Mouse (Mus musculus): ENCODE results near the gene Srp54c. TPM values are rescaled to one million over a fixed set of nuclear protein-coding genes. Genes with fewer than 3 reads are reported as not detected.
"Not testable (repeated sequence)": the region's sequence is repeated elsewhere in the genome, so short reads cannot be mapped to it uniquely, and the experiment has no call there.

Gene Srp54c
- total RNA-seq (2014; fragmentation: Nextera tagmentation) (19.0 and 33.7 TPM in 2 replicates), total RNA-seq (2017) (109 and 117 TPM in 2 replicates)

DNA sequence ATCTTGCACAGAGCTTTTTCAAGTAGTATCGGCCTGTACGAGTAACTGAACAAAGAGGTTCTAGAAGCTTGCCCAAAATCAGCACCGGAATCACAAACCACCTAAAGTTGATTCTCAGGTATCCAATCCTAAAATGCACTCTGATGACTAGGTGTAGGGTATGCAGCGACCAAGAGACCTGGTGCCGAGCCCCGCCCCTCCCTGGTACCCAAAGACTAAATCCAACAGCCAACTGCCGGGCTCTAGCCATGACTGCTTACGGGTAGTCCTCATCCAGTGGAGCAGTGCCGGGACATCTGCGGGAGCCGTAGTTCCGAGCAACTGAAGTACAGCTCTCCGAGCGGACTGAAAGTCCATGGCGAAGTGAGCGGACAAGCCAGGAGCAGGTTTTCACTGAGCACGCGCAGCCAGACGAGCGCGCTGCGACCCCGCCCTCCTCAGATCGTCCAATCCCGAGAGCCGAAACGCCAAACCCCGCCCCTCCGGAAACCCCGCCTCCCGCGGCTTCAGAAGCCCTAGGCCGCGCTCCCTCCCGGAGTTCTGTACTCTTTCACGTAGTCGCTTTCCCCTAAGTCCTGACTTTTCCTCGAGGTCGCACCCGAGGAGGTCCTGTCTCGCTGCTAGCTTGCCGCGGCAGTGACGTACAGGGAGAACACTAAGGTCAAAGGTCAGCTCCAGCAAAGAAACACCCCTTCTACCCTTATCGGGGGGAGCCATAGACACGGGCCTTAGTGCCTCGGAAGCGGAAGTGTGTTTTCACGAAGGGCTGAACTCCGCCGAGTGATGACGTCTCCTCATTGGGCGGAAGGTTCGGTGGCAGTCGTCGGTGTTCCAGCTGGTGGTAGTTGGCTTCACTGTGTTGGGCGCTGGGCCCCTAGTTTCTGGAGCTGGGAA lies at the start of gene Srp54c:
TSS of gene Srp54c (plus strand) at position 543 of the 894 bp plus-strand sequence.
- ATAC-seq (replicated peaks; ENCODE audit: low FRiP score, low TSS enrichment, poor library complexity, severe bottlenecking): peak; percentile 97

DNA sequence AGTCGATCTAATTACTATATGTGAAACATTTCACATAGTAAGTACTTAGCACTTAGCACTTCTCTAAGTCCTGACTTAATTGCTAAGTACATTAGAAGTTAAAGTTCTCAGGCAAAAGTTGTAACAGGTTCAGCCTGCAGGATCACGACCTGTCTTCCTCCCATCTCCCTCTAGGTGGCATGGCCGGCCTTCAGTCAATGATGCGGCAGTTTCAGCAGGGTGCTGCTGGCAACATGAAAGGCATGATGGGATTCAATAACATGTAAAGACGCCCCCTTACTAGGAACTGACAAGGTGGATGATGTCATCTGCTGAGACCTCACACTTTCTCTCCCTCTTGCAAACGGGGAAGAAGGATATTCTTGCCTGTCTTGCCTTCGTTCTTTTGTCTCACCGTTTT lies 42.3 kb upstream of the Srp54c start:
- peak; percentile 87 for ATAC-seq (replicated peaks; ENCODE audit: low FRiP score, low TSS enrichment, poor library complexity, severe bottlenecking)

DNA sequence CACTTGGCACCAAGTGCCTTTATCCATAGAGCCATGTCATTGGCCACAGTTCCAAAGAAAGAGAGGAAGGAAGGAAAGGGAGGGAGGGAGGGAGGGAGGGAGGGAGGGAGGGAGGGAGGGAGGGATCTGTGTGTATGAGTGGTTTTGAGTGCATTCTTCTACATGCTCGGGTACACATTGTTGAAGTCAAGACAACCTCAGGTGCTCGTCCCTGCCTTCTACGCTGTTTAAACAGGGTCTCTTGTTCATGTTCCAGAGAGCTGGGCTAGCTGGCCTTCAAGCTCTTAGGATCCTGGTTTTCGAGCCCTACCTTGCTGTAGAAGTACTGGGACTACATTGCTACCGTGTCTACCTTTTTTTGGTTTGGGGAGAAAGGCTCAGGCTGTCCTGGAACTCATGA lies 40.8 kb upstream of the Srp54c start:
- not testable (repeated sequence) for ATAC-seq (replicated peaks; ENCODE audit: low FRiP score, low TSS enrichment, poor library complexity, severe bottlenecking)

GRCm38 (mm10) chr12:55199306-55199705 lies 30.7 kb upstream of the Srp54c start, which contains the start of gene 1700047I17Rik2:
Gene 1700047I17Rik2, plus strand, starts transcription at chr12:55199592.
- peak; percentile 87 for ATAC-seq (replicated peaks; ENCODE audit: low FRiP score, low TSS enrichment, poor library complexity, severe bottlenecking)

DNA sequence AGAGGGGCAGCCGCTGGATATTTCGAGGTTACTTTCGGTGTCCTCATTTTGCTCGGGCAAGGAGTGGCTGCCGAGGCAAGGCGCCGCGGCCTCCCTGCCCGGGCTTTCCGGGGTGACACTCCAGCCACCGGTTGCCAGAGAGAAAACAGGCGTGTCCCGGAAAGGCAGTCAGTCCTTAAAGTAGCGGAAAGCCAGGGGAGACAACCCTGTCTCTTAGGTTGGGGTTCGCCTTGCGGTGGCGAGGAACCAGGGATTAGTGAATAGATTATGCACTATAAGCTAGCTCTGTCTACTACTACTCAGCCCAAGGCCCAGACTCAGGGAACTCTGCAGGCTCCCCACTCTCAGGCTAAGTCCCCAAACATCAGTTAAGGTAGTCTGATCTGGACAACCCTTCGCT lies 30.2 kb upstream of the Srp54c start:
- peak; percentile 75 for ATAC-seq (replicated peaks; ENCODE audit: low FRiP score, low TSS enrichment, poor library complexity, severe bottlenecking)

DNA sequence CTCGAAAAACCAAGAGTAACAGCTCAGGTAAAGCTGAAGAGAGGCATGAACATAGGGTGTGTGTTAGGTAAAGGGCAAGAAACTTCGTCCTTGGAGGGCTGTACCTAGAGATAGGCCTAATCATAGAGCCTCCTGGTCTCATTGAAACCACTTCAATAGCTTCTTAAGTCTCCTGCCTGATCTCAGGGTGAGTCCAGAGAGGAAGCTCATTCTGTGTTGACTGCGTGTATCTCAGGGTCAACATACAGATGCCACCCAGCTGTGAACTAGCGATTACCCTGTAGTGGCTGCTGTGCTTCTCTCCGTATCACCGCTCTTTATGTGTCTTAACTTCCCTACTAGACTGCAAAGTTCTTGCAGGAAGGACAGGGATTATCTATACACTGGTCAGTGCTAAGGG lies 17.0 kb upstream of the Srp54c start:
- 0 out of 2 replicates have a peak, but pooled peaks have one; percentile 29 for ATAC-seq (replicated peaks; ENCODE audit: low FRiP score, low TSS enrichment, poor library complexity, severe bottlenecking)

- peak; percentile 38; the same call in 1 of the 2 replicates for ATAC-seq (replicated peaks; ENCODE audit: low FRiP score, low TSS enrichment, poor library complexity, severe bottlenecking)
These were observed 523 bp downstream of the Srp54c start for GRCm38 (mm10) chr12:55230520-55230861.

DNA sequence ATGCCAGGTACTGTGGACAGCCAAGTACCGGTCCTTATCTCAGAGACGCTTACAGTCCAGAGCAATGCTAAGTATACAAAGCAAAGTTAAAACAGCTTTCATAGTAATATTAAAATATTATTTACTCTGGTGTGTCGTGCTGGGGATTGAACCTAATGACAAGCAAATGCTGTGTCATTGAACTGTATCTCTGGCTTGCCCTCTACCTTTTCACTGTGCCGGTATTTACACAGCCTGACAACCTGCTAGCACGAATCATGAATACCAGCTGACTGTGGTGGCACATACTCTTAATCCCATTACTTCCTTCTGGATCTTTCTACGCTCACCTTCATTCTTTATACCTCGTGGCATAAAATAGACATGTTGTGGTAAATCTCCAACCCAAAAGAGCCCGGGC lies 12.3 kb downstream of the Srp54c start:
- ATAC-seq (replicated peaks; ENCODE audit: low FRiP score, low TSS enrichment, poor library complexity, severe bottlenecking): not testable (repeated sequence)

GRCm38 (mm10) chr12:55261950-55262349 lies 32.0 kb downstream of the Srp54c start:
- ATAC-seq (replicated peaks; ENCODE audit: low FRiP score, low TSS enrichment, poor library complexity, severe bottlenecking): peak; percentile 93

DNA sequence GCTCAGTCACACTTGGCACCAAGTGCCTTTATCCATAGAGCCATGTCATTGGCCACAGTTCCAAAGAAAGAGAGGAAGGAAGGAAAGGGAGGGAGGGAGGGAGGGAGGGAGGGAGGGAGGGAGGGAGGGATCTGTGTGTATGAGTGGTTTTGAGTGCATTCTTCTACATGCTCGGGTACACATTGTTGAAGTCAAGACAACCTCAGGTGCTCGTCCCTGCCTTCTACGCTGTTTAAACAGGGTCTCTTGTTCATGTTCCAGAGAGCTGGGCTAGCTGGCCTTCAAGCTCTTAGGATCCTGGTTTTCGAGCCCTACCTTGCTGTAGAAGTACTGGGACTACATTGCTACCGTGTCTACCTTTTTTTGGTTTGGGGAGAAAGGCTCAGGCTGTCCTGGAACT lies 33.4 kb downstream of the Srp54c start:
- not testable (repeated sequence) for ATAC-seq (replicated peaks; ENCODE audit: low FRiP score, low TSS enrichment, poor library complexity, severe bottlenecking)

GRCm38 (mm10) chr12:55272243-55272642 lies 42.3 kb downstream of the Srp54c start:
- no peak for ATAC-seq (replicated peaks; ENCODE audit: low FRiP score, low TSS enrichment, poor library complexity, severe bottlenecking)

GRCm38 (mm10) chr12:55277583-55277982 lies 47.6 kb downstream of the Srp54c start:
- ATAC-seq (replicated peaks; ENCODE audit: low FRiP score, low TSS enrichment, poor library complexity, severe bottlenecking): 0 out of 2 replicates have a peak, but pooled peaks have one; percentile 21

GRCm38 (mm10) chr12:55298112-55298511 lies 68.1 kb downstream of the Srp54c start:
- ATAC-seq (replicated peaks; ENCODE audit: low FRiP score, low TSS enrichment, poor library complexity, severe bottlenecking): no peak

DNA sequence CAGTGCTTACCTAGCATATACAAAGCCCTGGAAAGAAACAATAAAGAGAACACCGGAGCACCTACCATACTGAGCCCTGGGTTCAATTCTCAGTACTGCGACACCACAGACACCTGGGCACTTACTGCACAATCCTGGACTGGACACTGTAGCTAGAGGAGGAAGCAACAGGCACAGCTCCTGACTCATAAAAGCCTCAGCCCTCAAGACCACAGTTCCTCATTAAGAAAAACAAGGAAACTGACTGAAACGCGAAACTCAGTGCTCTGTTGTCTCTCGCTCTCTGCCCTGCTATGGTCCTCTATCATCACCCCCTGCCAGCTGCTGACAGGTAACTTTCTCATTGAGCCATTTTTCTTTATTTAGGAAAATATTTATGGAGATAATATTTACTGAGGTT lies 69.4 kb downstream of the Srp54c start, which contains the start of gene 1110008L16Rik:
TSS of gene 1110008L16Rik (plus strand) at position 242 of the 400 bp plus-strand sequence.
- ATAC-seq (replicated peaks; ENCODE audit: low FRiP score, low TSS enrichment, poor library complexity, severe bottlenecking): no peak

DNA sequence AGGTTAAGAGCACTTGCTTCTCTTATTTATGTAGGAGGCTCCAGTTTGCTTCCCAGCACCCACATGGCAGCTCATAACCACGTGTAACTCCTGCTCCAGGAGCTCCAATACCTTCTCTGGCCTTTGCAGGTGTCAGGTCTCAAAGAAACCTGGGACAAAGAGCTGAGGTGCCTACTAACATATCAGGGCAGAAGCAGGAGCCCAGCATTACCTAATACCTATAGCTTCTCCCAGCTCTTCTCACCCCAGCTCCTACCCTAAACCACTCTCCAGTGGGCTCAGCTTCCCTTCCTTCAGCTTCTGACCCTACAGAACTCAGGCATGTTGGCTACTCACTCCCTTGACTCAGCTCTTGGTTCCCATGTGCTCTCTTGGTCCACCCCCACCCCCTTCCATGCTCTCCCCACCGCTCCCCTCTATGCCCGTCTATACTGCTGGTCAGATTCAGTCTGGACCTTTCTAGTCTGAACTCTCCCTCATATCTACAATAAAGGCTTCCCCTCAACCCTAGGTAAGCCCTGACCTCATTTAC lies 70.9 kb downstream of the Srp54c start:
- ATAC-seq (replicated peaks; ENCODE audit: low FRiP score, low TSS enrichment, poor library complexity, severe bottlenecking): no peak

DNA sequence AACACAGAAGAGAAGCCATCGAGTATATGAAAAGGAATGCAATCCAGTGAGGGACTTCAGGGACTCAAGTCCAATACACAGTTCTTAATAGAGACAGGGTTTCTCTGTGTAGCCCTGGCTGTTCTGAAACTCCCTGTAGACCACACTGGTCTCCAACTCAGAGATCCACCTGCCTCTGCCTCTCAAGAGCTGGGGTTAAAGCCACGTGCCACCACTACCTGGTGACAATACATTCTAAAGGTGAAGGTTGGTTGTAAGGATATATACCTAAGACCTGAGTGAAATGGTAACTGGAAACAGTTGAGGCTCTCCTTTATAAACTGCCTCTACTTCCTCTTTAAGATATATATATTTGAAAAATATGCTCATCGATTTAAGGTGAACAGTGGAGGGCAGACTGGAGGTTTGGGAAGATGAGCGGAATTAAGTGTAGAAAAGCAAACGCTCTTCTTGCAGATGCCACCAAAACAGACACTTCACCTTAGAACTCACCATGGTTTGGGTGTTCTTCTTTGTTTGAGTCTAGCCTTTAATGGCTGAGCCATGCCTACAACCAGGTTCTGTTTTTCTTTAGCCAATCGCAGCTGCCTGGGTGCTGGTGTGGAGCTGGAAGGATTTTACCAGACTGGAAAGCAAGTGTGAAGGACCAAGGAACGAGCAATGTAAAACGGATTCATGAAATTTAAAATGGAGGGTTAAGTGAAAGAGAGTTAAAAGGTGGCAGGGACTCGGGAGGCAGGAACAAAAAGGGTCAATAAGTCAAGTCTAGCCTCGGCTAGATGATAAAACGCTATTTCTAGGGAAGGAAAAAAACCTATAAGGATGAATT lies 71.7 kb downstream of the Srp54c start:
- ATAC-seq (replicated peaks; ENCODE audit: low FRiP score, low TSS enrichment, poor library complexity, severe bottlenecking): 0 out of 2 replicates have a peak, but pooled peaks have one; percentile 19

DNA sequence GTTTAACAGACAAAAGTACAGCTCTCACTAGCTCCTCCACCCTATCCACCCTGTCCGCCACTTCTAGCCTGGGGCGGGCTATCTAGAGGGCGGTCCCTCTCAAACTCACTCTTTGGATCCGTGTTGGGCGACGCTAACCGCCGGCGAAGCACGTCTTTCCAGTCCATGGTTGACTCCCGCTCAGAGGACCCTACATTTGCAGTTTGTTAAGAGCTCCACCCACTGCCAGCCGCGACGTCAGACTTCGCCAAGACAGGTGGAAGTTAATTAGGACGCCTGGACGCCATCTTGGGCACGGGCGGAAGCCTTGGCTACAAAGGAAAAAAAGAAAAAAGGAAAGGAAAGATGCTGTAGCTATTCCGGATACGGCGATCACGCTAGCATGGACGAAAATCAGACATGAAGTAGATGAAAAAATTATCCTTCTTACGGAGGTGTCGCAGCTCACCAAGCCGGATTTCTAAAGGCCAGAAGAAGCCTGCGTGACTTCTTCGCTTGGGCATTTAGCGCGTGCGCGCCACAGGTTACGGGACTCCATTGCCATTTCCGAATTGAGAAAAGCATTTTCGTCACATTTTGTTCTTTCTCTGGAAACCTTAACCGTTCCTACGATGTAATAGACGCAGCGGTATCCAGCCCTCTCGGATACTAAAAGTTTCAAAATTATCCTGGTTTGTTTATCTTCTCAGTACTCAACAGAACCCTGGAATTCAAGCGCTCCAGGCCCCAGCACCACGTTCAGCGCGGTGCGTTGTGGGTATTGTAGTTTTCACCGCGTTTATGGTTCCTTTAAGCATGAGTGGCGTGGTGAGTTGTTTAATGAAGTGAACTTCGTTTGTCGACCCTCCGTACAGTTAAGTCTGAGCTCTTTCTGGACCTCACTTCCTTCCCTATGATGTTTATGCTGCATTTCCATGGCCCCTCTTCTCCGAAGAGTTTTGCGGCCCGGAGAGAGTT lies 72.8 kb downstream of the Srp54c start, which contains the start of gene Ppp2r3c:
TSS of gene Ppp2r3c (minus strand) at position 514 of the 957 bp plus-strand sequence.
- ATAC-seq (replicated peaks; ENCODE audit: low FRiP score, low TSS enrichment, poor library complexity, severe bottlenecking): peak; percentile 94

- no peak for ATAC-seq (replicated peaks; ENCODE audit: low FRiP score, low TSS enrichment, poor library complexity, severe bottlenecking)
These were observed 76.4 kb downstream of the Srp54c start for GRCm38 (mm10) chr12:55306371-55306770.
